Mouse (Mus musculus) embryonic stem cell, embryonic (primary cell): ENCODE results near the gene Adamts14.

Experiments used
- CTCF ChIA-PET, 4 experiments: fragments of 300-600 bp in 2 of 4; fragments of 350-600 bp in 2 of 4; sonication (Branson Sonifier 250); formaldehyde crosslinking; loops; one replicate each; lab custom pipeline; 2022; ENCODE audit warnings: inconsistent platforms in 2 of 4; lab: Charles Lee
- POLR2A ChIA-PET, 4 experiments: fragments of 300-600 bp in 2 of 4; fragments of 350-600 bp in 2 of 4; sonication (Branson Sonifier 250); formaldehyde crosslinking; loops; one replicate each; lab custom pipeline; 2022; ENCODE audit warnings: antibody characterized with exemption in 4 of 4, inconsistent platforms in 1 of 4; lab: Charles Lee

Adamts14 gene

DNA sequence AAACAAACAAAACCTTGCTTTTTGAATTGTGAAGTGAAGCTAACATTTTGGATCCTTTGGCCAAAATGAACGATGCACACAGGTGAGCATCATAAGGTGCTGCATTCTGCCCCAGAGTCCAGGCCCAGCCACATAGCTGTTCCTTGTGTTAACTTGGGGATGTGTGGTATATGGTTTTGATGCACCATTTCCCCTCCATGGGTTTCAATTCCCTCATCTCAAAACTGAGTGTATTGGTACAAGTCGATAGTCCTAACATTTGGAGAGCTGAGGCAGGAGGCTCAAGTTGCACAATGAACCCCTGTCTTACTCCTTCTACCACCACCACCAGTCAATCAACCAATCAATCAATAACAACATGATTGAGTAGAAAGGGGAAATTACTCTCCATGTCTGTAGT lies 116.8 kb downstream of the Adamts14 start:
- POLR2A ChIA-PET: interaction anchor here in 1 of 4 experiments (0.7 kb wide), 1 partner anchor 13 kb away, joined by 6 read pairs; no protein-coding TSS in a partner anchor
- CTCF ChIA-PET: no interaction called here

DNA sequence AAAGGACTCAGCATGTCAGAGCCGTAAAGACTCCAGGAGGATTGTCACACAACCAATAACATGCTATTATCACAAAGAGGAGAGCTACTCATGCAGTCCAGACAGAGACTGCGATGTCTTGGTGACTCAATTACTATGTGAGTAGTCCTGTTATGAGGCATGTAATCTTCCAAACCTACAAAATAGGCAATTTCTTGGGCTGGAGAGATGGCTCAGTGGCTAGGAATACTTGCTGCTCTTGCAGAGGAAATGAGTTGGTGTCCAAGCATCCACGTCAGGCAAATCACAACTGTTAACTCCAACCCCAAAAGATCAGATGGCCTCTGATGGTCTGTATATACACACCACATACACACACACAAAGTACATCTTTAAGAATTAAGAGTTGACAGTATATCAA lies 117.6 kb downstream of the Adamts14 start:
- ChIA-PET POLR2A (interaction anchor here in 1 of 4 experiments (0.7 kb wide), 1 partner anchor 13 kb away, joined by 6 read pairs; no protein-coding TSS in a partner anchor), CTCF (no interaction called here)

DNA sequence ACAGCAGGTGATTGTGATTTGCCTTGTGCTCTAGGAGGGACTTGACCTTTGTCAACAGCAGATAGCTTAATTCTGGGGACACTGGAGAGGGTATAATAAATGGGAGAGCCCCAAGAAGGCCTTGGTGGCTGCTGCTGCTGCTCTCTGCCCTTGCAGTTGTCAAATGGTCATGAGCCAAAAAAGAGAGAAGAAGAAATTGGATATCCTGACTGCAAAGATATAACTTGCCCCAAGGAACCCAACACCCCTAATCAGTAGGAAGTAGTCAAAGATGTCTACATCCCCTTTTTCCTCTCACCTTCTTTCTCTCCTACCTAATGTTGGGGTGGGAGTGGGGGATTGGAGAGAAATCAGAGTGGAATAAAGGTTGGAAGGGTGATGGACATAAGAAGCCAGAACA lies 121.1 kb downstream of the Adamts14 start:
- ChIA-PET CTCF (interaction anchor here in 2 of 4 experiments (1.0 to 1.6 kb wide), 3 partner anchors 184 to 247 kb away, joined by 3 read pairs; no protein-coding TSS in a partner anchor), POLR2A (interaction anchor here in 3 of 4 experiments (0.5 to 1.2 kb wide), 3 partner anchors 9 to 70 kb away, joined by 3 to 4 read pairs (median 4); no protein-coding TSS in a partner anchor)

DNA sequence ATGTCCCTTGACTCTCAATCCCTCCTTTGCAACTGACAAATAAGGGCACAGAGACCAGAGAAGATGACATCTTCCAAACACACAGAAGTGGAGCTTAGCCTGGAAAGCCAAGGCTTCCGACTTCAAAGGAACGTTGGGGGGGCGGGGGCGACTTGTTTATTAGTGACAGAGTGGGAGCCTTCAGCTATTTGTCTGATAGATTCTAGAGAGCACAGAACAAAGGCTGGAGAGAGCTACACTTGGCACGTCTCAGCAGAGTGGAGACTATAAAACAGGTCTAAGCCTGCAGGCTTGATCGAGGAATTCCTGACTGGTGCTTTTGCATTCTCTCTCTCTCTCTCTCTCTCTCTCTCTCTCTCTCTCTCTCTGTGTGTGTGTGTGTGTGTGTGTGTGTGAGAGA lies 122.6 kb downstream of the Adamts14 start:
- ChIA-PET CTCF (interaction anchor here in 2 of 4 experiments (0.6 to 1.2 kb wide), 5 partner anchors 11 to 925 kb away, joined by 3 to 5 read pairs (median 3); no protein-coding TSS in a partner anchor), POLR2A (interaction anchor here in 2 of 4 experiments (0.6 to 1.0 kb wide), 4 partner anchors 39 to 352 kb away, joined by 3 to 5 read pairs (median 3); no protein-coding TSS in a partner anchor)

DNA sequence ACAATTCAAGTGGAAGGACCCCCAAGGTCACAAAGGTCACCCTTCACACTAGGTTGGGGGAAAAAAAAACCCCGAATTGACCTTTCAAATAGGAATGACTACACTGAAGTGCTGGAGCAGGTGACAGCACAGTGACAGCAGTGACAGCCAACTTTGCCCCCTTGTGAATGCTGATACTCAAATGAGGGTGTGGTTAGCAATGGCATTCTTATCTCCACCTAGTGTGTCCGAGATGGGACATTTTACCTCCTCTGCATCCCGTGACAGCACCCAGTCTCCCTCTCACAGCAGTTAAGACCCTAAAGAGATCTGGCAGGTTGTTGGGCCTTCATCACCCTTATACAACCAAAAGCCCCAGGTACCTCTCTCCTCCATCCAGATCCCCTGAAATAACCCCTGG lies 123.8 kb downstream of the Adamts14 start:
- CTCF ChIA-PET: no interaction called here
- POLR2A ChIA-PET: interaction anchor here in 1 of 4 experiments (0.7 kb wide), 1 partner anchor 67 kb away, joined by 4 read pairs; no protein-coding TSS in a partner anchor

DNA sequence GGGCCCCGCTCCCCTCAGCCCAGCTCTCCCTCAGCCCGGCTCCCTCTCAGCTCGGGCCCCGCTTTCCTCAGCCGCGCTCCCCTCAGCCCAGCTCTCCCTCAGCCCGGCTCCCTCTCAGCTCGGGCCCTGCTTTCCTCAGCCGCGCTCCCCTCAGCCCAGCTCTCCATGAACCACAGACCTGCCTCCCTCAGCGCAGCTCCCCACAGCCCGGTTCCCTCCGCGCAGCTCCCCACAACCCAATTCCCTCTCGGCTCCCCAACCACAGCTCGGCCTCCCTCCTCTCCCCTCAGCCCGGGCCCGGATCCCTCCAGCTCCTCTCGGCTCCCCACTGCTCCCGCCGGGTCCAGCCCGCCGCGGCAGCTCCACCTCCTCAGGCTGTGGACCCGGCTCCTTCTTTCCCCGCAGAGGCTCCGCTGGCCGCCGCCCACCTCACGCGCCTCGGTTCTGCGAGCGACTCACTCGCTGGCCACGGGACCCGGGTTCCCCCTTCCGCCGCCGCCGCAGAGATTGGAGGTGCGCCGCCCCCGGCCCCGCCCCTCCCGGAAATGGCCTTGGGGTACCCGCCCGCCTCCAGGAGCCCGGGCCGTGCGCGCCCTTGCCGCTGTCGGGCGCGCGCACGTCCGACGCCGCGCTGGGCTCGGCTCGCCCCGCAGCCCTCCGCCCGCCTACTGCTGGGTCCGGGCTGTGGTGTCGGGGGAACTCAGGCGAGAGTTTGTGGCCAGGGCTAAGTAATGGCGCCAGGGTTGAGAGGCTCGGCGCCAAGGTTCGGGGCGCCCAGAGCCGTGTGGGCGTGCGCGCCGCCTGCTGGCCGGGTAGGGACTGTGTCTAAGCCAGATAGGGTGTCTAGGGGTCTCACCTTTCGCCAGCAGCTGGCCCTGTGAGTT lies 125.8 kb downstream of the Adamts14 start, which contains the start of gene Sgpl1:
TSS of gene Sgpl1 (minus strand) at position 547 of the 884 bp plus-strand sequence.
- CTCF ChIA-PET: interaction anchor here (0.5 to 2.2 kb wide), 18 partner anchors 8 to 1685 kb away, joined by 3 to 18 read pairs (median 4); no protein-coding TSS in a partner anchor
- POLR2A ChIA-PET: interaction anchor here (0.6 to 2.2 kb wide), 36 partner anchors 12 to 1196 kb away, joined by 3 to 15 read pairs (median 4); partner anchors contain the start of genes Eif4ebp2 (in 2 of the 4), Nodal (in 2 of the 4), Lrrc20 (in 1 of the 4) and Ppa1 (in 1 of the 4)
